Mouse (Mus musculus): ENCODE data around the gene Styxl1. TPM values are rescaled to one million over a fixed set of nuclear protein-coding genes. Genes with fewer than 3 reads are reported as not detected.

The Styxl1 gene
- 0.33 and 0.57 TPM in 2 replicates for polyA plus RNA-seq (2012; rRNA removed)

DNA sequence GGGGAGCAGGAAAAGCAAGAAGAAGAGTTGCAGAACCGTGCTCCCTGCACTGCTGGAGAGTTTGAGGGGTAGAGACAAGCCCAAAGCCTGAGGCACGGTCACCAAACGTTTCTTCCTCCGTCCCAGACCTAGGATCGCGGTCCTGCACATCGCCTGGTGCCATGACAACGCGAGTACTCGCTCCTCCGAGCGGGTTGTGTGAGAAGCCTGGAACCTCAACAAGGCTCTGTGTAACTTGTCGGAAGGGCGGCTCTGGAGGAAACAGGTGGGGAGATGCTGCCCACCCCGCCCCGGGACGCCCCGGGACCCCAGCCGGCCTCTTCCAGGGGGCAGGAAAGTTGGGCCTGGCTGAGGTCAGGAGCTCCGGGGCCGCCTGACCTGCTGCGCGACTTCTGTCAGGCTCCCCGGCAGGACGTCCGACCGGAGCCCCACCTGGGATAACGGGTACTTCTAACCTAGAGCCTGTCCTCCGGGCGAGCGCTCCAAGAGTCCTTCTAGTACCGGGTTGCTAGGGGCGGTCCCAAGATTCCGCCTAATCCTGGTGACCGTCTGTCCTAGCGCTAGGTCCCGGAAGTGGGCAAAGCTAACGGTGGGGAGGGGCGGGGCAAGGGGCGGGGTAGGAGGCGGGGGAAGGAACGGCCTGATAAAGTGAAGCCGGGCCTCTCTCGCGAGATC lies at the start of gene Styxl1:
Gene Styxl1, minus strand, starts transcription at position 590 of the 675 bp plus-strand sequence.
- H3K4me3 ChIP-seq (ENCODE audit: control insufficient read depth, insufficient read depth, low read length) = peak within 1 kb of the TSS; percentile 95
- H3K27ac ChIP-seq (ENCODE audit: control insufficient read depth, insufficient read depth, low read length) = peak within 1 kb of the TSS; percentile 58
- no peaks in the 10 kb centered on the region; the same call in 1 of the 2 replicates for H3K36me3 ChIP-seq (ENCODE audit: control insufficient read depth, insufficient read depth, low read length)
- H3K4me1 ChIP-seq (replicated peaks; ENCODE audit: control insufficient read depth, insufficient read depth, low read length) = peaks cover 16% of the 10 kb centered on the region
- DNase-seq = no peak
- WGBS = under 1% methylated on average over 45 of the region's 45 CpGs
- TF ChIP-seq CTCF (IDR thresholded peaks at IDR 0.05; ENCODE audit: borderline replicate concordance, control insufficient read depth, extremely low read depth, insufficient read depth, low read length, poor library complexity) (no peak), POLR2A (IDR thresholded peaks at IDR 0.05; ENCODE audit: control insufficient read depth, extremely low read depth, insufficient read depth, low read length, poor library complexity) (no peak)
- H3K27me3 ChIP-seq (ENCODE audit: control insufficient read depth, insufficient read depth, low read length) = no peaks in the 10 kb centered on the region

DNA sequence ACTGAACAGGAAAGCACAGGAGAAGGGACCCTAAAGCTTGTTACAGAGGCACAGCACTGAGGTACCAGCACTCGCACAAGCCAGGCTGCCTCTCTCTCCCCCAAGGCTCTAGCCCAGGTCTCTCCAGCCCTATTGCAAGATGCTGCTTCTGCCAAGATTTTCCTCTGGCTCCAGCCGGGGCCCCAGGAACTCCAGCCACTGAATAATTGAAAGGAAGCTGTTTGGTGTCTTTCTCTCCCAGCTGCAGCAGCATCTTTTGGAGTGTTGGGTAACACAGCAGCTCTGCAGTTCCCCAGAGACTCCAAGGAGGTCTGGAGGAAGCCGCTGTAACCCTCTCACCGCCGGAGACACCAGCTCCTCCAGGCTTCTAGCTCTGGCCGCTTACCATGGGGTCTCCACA lies 48.0 kb upstream of the Styxl1 start:
- TF ChIP-seq POLR2A (IDR thresholded peaks at IDR 0.05; ENCODE audit: control insufficient read depth, extremely low read depth, insufficient read depth, low read length, poor library complexity) (no peak), CTCF (IDR thresholded peaks at IDR 0.05; ENCODE audit: borderline replicate concordance, control insufficient read depth, extremely low read depth, insufficient read depth, low read length, poor library complexity) (no peak)
- DNase-seq = no peak
- Histone ChIP-seq H3K4me3 (ENCODE audit: control insufficient read depth, insufficient read depth, low read length) (no peak overlapping the region), H3K36me3 (ENCODE audit: control insufficient read depth, insufficient read depth, low read length) (no peaks in the 10 kb centered on the region), H3K27ac (ENCODE audit: control insufficient read depth, insufficient read depth, low read length) (no peak overlapping the region), H3K27me3 (ENCODE audit: control insufficient read depth, insufficient read depth, low read length) (no peaks in the 10 kb centered on the region), H3K4me1 (replicated peaks; ENCODE audit: control insufficient read depth, insufficient read depth, low read length) (no peaks in the 10 kb centered on the region)
- 49% methylated on average over 6 of the region's 6 CpGs for WGBS

DNA sequence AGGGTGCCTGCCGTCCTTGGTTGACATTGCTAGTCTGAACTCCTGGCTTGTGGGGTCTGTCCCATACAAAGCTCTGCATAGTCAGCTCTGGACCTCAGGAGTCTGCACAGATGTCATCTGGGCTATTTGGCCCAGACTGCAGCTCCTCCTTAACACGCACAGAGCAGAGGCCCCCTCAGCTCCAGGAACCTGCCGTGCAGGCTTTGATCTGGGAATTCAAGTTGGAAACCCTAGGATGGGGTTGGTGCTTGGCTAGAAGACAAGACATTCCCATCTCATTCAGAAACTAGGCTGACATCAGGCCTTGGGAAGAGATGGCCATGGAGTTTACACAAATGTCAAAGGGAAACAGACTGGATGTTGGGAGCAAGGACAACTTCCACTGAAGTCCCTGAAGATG lies 46.3 kb upstream of the Styxl1 start:
- WGBS = 67% methylated on average over 3 of the region's 3 CpGs
- no peaks in the 10 kb centered on the region for H3K27me3 ChIP-seq (ENCODE audit: control insufficient read depth, insufficient read depth, low read length)
- no peak overlapping the region for H3K4me3 ChIP-seq (ENCODE audit: control insufficient read depth, insufficient read depth, low read length)
- H3K36me3 ChIP-seq (ENCODE audit: control insufficient read depth, insufficient read depth, low read length) = no peaks in the 10 kb centered on the region
- no peak overlapping the region for H3K27ac ChIP-seq (ENCODE audit: control insufficient read depth, insufficient read depth, low read length)
- H3K4me1 ChIP-seq (replicated peaks; ENCODE audit: control insufficient read depth, insufficient read depth, low read length) = no peaks in the 10 kb centered on the region
- no peak for DNase-seq
- TF ChIP-seq POLR2A (IDR thresholded peaks at IDR 0.05; ENCODE audit: control insufficient read depth, extremely low read depth, insufficient read depth, low read length, poor library complexity) (no peak), CTCF (IDR thresholded peaks at IDR 0.05; ENCODE audit: borderline replicate concordance, control insufficient read depth, extremely low read depth, insufficient read depth, low read length, poor library complexity) (no peak)

DNA sequence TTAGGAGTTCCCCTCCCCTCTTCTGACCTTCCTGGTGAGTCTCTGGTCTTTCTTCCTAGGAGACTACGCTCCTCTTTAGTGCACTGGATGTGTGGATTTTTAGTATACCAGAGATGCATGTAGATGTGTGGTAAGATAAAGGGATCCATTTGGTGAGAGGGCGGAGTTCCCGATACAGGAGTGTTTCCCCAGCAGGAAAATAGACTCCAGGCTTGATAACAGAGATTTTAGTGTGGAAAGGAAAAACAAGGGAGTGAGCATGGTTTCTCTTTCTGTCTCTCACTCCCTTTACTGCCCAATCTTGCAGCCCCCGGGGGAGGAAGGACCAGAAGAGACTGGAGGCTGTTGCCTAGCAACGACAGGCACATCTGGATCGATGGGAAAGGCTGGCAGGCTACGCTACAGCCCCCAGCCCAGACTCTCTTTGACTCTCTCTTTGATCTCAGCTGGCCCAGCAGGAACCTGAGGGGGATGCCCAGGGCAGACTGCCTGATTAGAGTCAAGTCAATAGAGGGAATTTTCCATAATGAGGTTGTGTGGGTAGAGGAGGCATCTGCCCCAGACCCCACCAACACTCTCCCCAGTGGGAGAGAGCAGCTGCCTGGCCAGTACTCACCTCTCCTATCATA lies 44.2 kb upstream of the Styxl1 start:
- no peak overlapping the region for H3K27ac ChIP-seq (ENCODE audit: control insufficient read depth, insufficient read depth, low read length)
- H3K27me3 ChIP-seq (ENCODE audit: control insufficient read depth, insufficient read depth, low read length) = no peaks in the 10 kb centered on the region
- WGBS = 27% methylated on average over 7 of the region's 7 CpGs
- H3K4me3 ChIP-seq (ENCODE audit: control insufficient read depth, insufficient read depth, low read length) = no peak overlapping the region
- TF ChIP-seq POLR2A (IDR thresholded peaks at IDR 0.05; ENCODE audit: control insufficient read depth, extremely low read depth, insufficient read depth, low read length, poor library complexity) (no peak), CTCF (IDR thresholded peaks at IDR 0.05; ENCODE audit: borderline replicate concordance, control insufficient read depth, extremely low read depth, insufficient read depth, low read length, poor library complexity) (no peak)
- no peaks in the 10 kb centered on the region for H3K4me1 ChIP-seq (replicated peaks; ENCODE audit: control insufficient read depth, insufficient read depth, low read length)
- H3K36me3 ChIP-seq (ENCODE audit: control insufficient read depth, insufficient read depth, low read length) = no peaks in the 10 kb centered on the region
- no peak for DNase-seq

DNA sequence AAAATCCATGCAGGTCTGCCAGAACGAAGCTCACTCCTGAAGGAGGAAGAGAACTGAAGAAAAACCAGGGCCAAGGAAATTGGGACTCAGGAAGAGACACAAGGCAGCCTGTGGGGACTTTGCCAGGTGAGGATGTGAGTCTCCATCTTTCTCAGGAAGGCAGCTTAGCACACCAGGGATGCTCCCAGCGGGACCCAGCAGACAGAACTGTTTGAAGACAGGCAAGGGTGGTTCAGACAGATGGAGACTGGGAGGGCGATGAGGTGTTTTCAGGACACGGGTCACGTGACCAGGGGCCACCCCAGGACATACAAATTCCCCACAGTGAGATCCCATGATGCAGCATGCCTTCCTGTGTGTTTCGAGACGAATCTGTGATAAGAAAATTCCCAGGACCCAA lies 40.3 kb upstream of the Styxl1 start:
- no peak overlapping the region for H3K27ac ChIP-seq (ENCODE audit: control insufficient read depth, insufficient read depth, low read length)
- no peaks in the 10 kb centered on the region for H3K4me1 ChIP-seq (replicated peaks; ENCODE audit: control insufficient read depth, insufficient read depth, low read length)
- no peak for DNase-seq
- TF ChIP-seq POLR2A (IDR thresholded peaks at IDR 0.05; ENCODE audit: control insufficient read depth, extremely low read depth, insufficient read depth, low read length, poor library complexity) (no peak), CTCF (IDR thresholded peaks at IDR 0.05; ENCODE audit: borderline replicate concordance, control insufficient read depth, extremely low read depth, insufficient read depth, low read length, poor library complexity) (no peak)
- no peaks in the 10 kb centered on the region for H3K27me3 ChIP-seq (ENCODE audit: control insufficient read depth, insufficient read depth, low read length)
- 41% methylated on average over 7 of the region's 7 CpGs for whole genome bisulfite sequencing
- no peak overlapping the region for H3K4me3 ChIP-seq (ENCODE audit: control insufficient read depth, insufficient read depth, low read length)
- no peaks in the 10 kb centered on the region for H3K36me3 ChIP-seq (ENCODE audit: control insufficient read depth, insufficient read depth, low read length)

DNA sequence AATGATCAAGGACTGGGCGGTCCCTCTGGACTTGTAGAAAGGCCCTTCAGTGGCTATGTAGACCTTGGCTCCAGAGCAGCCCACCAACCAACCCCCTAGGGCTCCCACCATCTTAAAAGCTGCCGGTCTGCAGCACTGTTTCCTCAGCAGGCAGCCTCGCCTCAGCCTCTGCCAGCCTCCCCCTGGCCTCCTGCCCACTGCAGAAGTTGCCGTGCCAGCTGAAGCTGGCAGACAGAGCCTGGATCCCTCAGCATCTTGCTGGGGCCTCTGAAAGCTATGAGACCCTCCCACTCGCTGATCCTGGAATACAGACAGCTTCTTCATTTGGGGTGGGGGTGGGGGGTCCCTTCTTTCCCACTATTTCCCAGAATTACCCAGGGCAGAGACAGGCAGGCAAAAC lies 34.8 kb upstream of the Styxl1 start:
- TF ChIP-seq CTCF (IDR thresholded peaks at IDR 0.05; ENCODE audit: borderline replicate concordance, control insufficient read depth, extremely low read depth, insufficient read depth, low read length, poor library complexity) (no peak), POLR2A (IDR thresholded peaks at IDR 0.05; ENCODE audit: control insufficient read depth, extremely low read depth, insufficient read depth, low read length, poor library complexity) (no peak)
- no peak overlapping the region for H3K27ac ChIP-seq (ENCODE audit: control insufficient read depth, insufficient read depth, low read length)
- 65% methylated on average over 5 of the region's 5 CpGs for WGBS
- no peaks in the 10 kb centered on the region for H3K4me1 ChIP-seq (replicated peaks; ENCODE audit: control insufficient read depth, insufficient read depth, low read length)
- no peaks in the 10 kb centered on the region for H3K27me3 ChIP-seq (ENCODE audit: control insufficient read depth, insufficient read depth, low read length)
- no peak overlapping the region for H3K4me3 ChIP-seq (ENCODE audit: control insufficient read depth, insufficient read depth, low read length)
- H3K36me3 ChIP-seq (ENCODE audit: control insufficient read depth, insufficient read depth, low read length) = no peaks in the 10 kb centered on the region
- DNase-seq = no peak

Data from thymus, adult 2 months (tissue).